Mouse (Mus musculus): ENCODE measurements around the gene Tbc1d8. TPM values are rescaled to one million over a fixed set of nuclear protein-coding genes. Genes with fewer than 3 reads are reported as not detected.

Gene Tbc1d8
- polyA plus RNA-seq, 1 experiment from 2014 or later, result 10.6 TPM

GRCm38 (mm10) chr1:39368267-39368841 is 110.2 kb downstream of the Tbc1d8 start:
- H3K9me3 ChIP-seq, result no peaks in the 10 kb centered on the region
- H3K4me2 ChIP-seq, result peak overlapping the region; percentile 96
- peaks cover 20% of the 10 kb centered on the region for H3K4me1 ChIP-seq (replicated peaks)
- peak overlapping the region; percentile 99 for H3K9ac ChIP-seq
- H3K27me3 ChIP-seq, result no peaks in the 10 kb centered on the region
- peak overlapping the region; percentile 95 for H3K4me3 ChIP-seq
- H3K36me3 ChIP-seq, result peaks cover 39% of the 10 kb centered on the region
- peak; percentile 69 for ATAC-seq (ENCODE audit: low read depth)
- under 1% methylated on average over 34 of the region's 34 CpGs for WGBS
- H3K27ac ChIP-seq (replicated peaks), result peak overlapping the region; percentile 95

DNA sequence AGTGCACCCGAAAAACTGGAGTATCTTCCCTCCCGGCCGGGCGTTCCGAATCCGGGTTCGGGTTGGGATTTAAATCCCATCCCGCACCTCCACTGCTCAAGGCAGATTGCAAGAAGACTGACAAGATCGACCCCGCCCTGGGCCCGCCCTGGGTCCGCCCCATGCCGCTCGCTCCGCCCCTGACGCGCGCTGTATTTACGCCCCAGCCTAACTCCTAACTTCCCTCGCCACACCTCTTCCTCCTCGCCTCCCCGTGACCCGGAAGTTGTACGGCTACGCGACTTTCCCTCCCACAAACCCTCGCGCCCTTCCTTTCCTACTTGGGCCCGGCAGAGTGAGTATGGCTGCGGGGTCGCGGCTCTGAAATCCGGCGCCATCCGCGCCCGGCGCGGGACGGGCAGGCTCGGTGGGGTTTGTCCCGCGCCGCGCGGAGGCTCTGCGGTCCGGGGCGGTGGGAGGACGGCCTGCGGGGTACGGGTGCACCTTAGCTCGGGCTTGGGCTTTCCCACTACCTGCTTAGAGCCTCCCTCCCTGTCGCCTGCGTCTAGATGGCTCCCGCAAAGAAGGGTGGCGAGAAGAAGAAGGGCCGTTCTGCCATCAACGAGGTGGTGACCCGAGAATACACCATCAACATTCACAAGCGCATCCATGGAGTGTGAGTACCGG is 110.8 kb downstream of the Tbc1d8 start, which contains the start of gene Rpl31:
TSS of gene Rpl31 (plus strand) at position 242 of the 666 bp plus-strand sequence.
- under 1% methylated on average over 59 of the region's 62 CpGs for WGBS
- H3K9ac ChIP-seq, result peak within 1 kb of the TSS; percentile 99
- peak; percentile 99 for ATAC-seq (ENCODE audit: low read depth)
- peaks cover 20% of the 10 kb centered on the region for H3K4me1 ChIP-seq (replicated peaks)
- H3K9me3 ChIP-seq, result no peaks in the 10 kb centered on the region
- peak within 1 kb of the TSS; percentile 95 for H3K4me3 ChIP-seq
- H3K27ac ChIP-seq (replicated peaks), result peak within 1 kb of the TSS; percentile 95
- H3K4me2 ChIP-seq, result peak within 1 kb of the TSS; percentile 96
- no peaks in the 10 kb centered on the region for H3K27me3 ChIP-seq
- peaks cover 33% of the 10 kb centered on the region for H3K36me3 ChIP-seq

DNA sequence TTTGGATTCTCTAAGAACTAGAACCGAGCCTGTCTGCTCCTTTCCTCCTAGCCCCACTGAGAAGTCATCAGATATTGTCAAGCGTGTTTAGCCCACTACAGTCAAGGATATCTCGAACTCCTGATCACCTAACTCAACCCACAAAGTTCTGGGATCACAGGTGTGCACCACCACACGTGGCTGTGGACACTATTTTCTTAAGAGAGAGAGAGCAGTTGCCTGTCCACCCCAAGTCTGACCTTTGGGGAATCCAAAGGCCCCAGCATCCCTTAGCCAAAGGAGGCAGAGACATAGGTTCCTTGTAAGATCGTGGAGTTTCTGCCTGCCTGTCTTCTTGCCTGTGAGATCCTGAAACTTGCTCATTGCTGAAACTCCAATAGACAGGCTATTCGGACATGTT is 111.5 kb downstream of the Tbc1d8 start:
- Histone ChIP-seq H3K4me2 (peak overlapping the region; percentile 70), H3K27ac (replicated peaks) (peak overlapping the region; percentile 95), H3K36me3 (peaks cover 26% of the 10 kb centered on the region), H3K9me3 (no peaks in the 10 kb centered on the region), H3K9ac (peak overlapping the region; percentile 74), H3K4me1 (replicated peaks) (peaks cover 20% of the 10 kb centered on the region), H3K4me3 (peak overlapping the region; percentile 95), H3K27me3 (no peaks in the 10 kb centered on the region)
- 31% methylated on average over 6 of the region's 6 CpGs for WGBS
- ATAC-seq (ENCODE audit: low read depth), result peak; percentile 25

- 85% methylated on average over 1 of the region's 1 CpGs for WGBS
- H3K27me3 ChIP-seq, result no peaks in the 10 kb centered on the region
- no peak overlapping the region for H3K4me3 ChIP-seq
- no peaks in the 10 kb centered on the region for H3K9me3 ChIP-seq
- no peak overlapping the region for H3K9ac ChIP-seq
- no peak overlapping the region for H3K27ac ChIP-seq (replicated peaks)
- peaks cover 20% of the 10 kb centered on the region for H3K4me1 ChIP-seq (replicated peaks)
- ATAC-seq (ENCODE audit: low read depth), result no peak
- peaks cover 12% of the 10 kb centered on the region for H3K36me3 ChIP-seq
- H3K4me2 ChIP-seq, result no peak overlapping the region
Measured at GRCm38 (mm10) chr1:39365562-39365961, 113.0 kb downstream of the Tbc1d8 start.

- no peak overlapping the region for H3K4me3 ChIP-seq
- H3K36me3 ChIP-seq, result no peaks in the 10 kb centered on the region
- H3K27ac ChIP-seq (replicated peaks), result no peak overlapping the region
- ATAC-seq (ENCODE audit: low read depth), result no peak
- H3K9me3 ChIP-seq, result no peaks in the 10 kb centered on the region
- H3K4me2 ChIP-seq, result no peak overlapping the region
- H3K4me1 ChIP-seq (replicated peaks), result peaks cover 8% of the 10 kb centered on the region
- H3K27me3 ChIP-seq, result no peaks in the 10 kb centered on the region
- no peak overlapping the region for H3K9ac ChIP-seq
- 66% methylated on average over 7 of the region's 7 CpGs for WGBS
Measured at GRCm38 (mm10) chr1:39362515-39362893, 116.1 kb downstream of the Tbc1d8 start.

- Histone ChIP-seq H3K4me1 (replicated peaks) (peaks cover 5% of the 10 kb centered on the region), H3K4me2 (peak overlapping the region; percentile 46), H3K9me3 (no peaks in the 10 kb centered on the region), H3K27me3 (no peaks in the 10 kb centered on the region), H3K4me3 (peak overlapping the region; percentile 18; the same call in 1 of the 2 replicates), H3K36me3 (no peaks in the 10 kb centered on the region), H3K9ac (peak overlapping the region; percentile 2; the same call in 1 of the 2 replicates), H3K27ac (replicated peaks) (no peak overlapping the region)
- no peak for ATAC-seq (ENCODE audit: low read depth)
- WGBS, result 41% methylated on average over 24 of the region's 24 CpGs
Measured at GRCm38 (mm10) chr1:39361754-39362514, 116.6 kb downstream of the Tbc1d8 start.

DNA sequence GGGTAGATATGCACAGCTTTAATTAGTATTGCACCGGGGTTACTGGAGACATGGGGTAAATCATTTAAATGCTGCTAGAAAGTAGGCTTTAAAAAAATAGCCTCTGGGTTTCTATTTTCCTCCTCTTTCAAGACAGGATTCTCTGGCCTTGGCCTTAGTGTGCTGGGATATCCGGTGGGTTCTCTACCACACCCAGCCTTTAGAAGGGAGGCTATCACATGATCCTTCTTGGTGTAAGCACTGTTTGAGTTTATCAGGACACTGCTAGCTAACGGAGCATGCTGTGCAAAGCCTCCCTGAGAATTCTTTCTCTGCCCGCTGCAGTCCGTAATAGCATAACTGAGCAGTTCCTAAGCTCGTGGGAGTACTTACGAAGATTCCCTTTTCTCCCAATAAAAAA is 129.1 kb downstream of the Tbc1d8 start:
- Histone ChIP-seq H3K9me3 (no peaks in the 10 kb centered on the region), H3K36me3 (no peaks in the 10 kb centered on the region)
- ATAC-seq (ENCODE audit: low read depth), result no peak

GRCm38 (mm10) chr1:39349001-39349400 is 129.6 kb downstream of the Tbc1d8 start:
- H3K9ac ChIP-seq, result no peak overlapping the region
- H3K27me3 ChIP-seq, result no peaks in the 10 kb centered on the region
- no peak overlapping the region for H3K4me2 ChIP-seq
- H3K36me3 ChIP-seq, result no peaks in the 10 kb centered on the region
- no peak overlapping the region for H3K27ac ChIP-seq (replicated peaks)
- H3K9me3 ChIP-seq, result no peaks in the 10 kb centered on the region
- H3K4me1 ChIP-seq (replicated peaks), result no peaks in the 10 kb centered on the region
- 63% methylated on average over 1 of the region's 1 CpGs for WGBS
- ATAC-seq (ENCODE audit: low read depth), result no peak
- no peak overlapping the region for H3K4me3 ChIP-seq

More for the DNA sequence above, 129.1 kb downstream of the Tbc1d8 start:
- WGBS, result 74% methylated on average over 7 of the region's 7 CpGs
- H3K27me3 ChIP-seq, result no peaks in the 10 kb centered on the region
- no peak overlapping the region for H3K9ac ChIP-seq
- no peak overlapping the region for H3K27ac ChIP-seq (replicated peaks)
- no peaks in the 10 kb centered on the region for H3K4me1 ChIP-seq (replicated peaks)
- H3K4me3 ChIP-seq, result no peak overlapping the region
- no peak overlapping the region for H3K4me2 ChIP-seq

GRCm38 (mm10) chr1:39344981-39345600 is 133.5 kb downstream of the Tbc1d8 start:
- Histone ChIP-seq H3K9me3 (no peaks in the 10 kb centered on the region), H3K4me3 (no peak overlapping the region), H3K36me3 (no peaks in the 10 kb centered on the region), H3K4me2 (no peak overlapping the region), H3K9ac (no peak overlapping the region), H3K27me3 (no peaks in the 10 kb centered on the region), H3K4me1 (replicated peaks) (no peaks in the 10 kb centered on the region), H3K27ac (replicated peaks) (no peak overlapping the region)
- no peak for ATAC-seq (ENCODE audit: low read depth)
- 64% methylated on average over 21 of the region's 21 CpGs for WGBS

GRCm38 (mm10) chr1:39343242-39343641 is 135.3 kb downstream of the Tbc1d8 start:
- no peak for ATAC-seq (ENCODE audit: low read depth)
- 79% methylated on average over 5 of the region's 5 CpGs for WGBS
- no peak overlapping the region for H3K27ac ChIP-seq (replicated peaks)

GRCm38 (mm10) chr1:39341807-39342206 is 136.7 kb downstream of the Tbc1d8 start:
- Histone ChIP-seq H3K9me3 (no peaks in the 10 kb centered on the region), H3K4me3 (no peak overlapping the region), H3K4me1 (replicated peaks) (no peaks in the 10 kb centered on the region), H3K9ac (no peak overlapping the region), H3K36me3 (no peaks in the 10 kb centered on the region), H3K27ac (replicated peaks) (no peak overlapping the region), H3K27me3 (0 out of 2 replicates have a peak, but pooled peaks cover 7% of the 10 kb centered on the region), H3K4me2 (no peak overlapping the region)
- WGBS, result 86% methylated on average over 4 of the region's 4 CpGs
- ATAC-seq (ENCODE audit: low read depth), result no peak

More at GRCm38 (mm10) chr1:39343242-39343641, 135.3 kb downstream of the Tbc1d8 start:
- H3K9ac ChIP-seq, result no peak overlapping the region
- no peaks in the 10 kb centered on the region for H3K4me1 ChIP-seq (replicated peaks)
- no peaks in the 10 kb centered on the region for H3K9me3 ChIP-seq
- H3K4me3 ChIP-seq, result no peak overlapping the region
- H3K27me3 ChIP-seq, result 0 out of 2 replicates have a peak, but pooled peaks cover 7% of the 10 kb centered on the region
- no peaks in the 10 kb centered on the region for H3K36me3 ChIP-seq
- H3K4me2 ChIP-seq, result no peak overlapping the region

DNA sequence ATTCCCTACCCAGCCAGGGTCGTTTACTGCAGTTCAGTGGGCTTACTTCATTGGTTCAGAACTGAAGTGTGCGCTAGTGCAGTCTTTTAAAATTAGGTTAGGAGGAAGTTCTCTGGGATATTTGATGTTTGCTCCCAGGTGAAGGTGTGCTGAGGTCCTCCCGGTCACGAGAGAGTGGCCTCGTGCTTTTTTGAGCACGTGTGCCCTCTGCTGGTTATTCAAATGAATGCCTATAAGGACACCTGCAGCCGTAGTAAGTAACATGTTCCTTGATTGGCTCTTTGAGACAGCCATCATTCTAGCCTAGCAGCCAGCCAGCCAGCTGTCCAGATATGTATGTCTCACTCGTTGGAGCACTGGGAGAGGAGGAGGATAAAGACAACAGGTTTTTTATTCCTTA is 137.9 kb downstream of the Tbc1d8 start:
- 26% methylated on average over 8 of the region's 8 CpGs for WGBS
- H3K27me3 ChIP-seq, result peaks cover 11% of the 10 kb centered on the region; the same call in 1 of the 2 replicates
- no peak overlapping the region for H3K9ac ChIP-seq
- H3K4me1 ChIP-seq (replicated peaks), result no peaks in the 10 kb centered on the region
- H3K27ac ChIP-seq (replicated peaks), result no peak overlapping the region
- H3K4me2 ChIP-seq, result no peak overlapping the region
- ATAC-seq (ENCODE audit: low read depth), result peak; percentile 65
- no peaks in the 10 kb centered on the region for H3K9me3 ChIP-seq
- no peaks in the 10 kb centered on the region for H3K36me3 ChIP-seq
- no peak overlapping the region for H3K4me3 ChIP-seq
